Mouse (Mus musculus): ENCODE measurements around the gene Gm5741.
"Not testable (repeated sequence)": the region's sequence is repeated elsewhere in the genome, so short reads cannot be mapped to it uniquely, and the experiment has no call there.

Gene Gm5741

GRCm38 (mm10) chr8:85067982-85068381, at the start of gene Gm5741:
Gene Gm5741, minus strand, starts transcription at chr8:85067982.
- no peak for DNase-seq (ENCODE audit: low read depth, low spot score)

GRCm38 (mm10) chr8:85116984-85117383, 49.2 kb upstream of the Gm5741 start:
- DNase-seq (ENCODE audit: low read depth, low spot score): no peak

GRCm38 (mm10) chr8:85115501-85115900, 47.7 kb upstream of the Gm5741 start:
- no peak for DNase-seq (ENCODE audit: low read depth, low spot score)

- no peak for DNase-seq (ENCODE audit: low read depth, low spot score)
Observed at GRCm38 (mm10) chr8:85113241-85113640, 45.5 kb upstream of the Gm5741 start.

GRCm38 (mm10) chr8:85100076-85100665, 32.4 kb upstream of the Gm5741 start:
- no peak for DNase-seq (ENCODE audit: low read depth, low spot score)

- no peak for DNase-seq (ENCODE audit: low read depth, low spot score)
Observed at GRCm38 (mm10) chr8:85096850-85097249, 29.1 kb upstream of the Gm5741 start.

GRCm38 (mm10) chr8:85096196-85096595, 28.4 kb upstream of the Gm5741 start:
- no peak for DNase-seq (ENCODE audit: low read depth, low spot score)

GRCm38 (mm10) chr8:85095566-85095965, 27.8 kb upstream of the Gm5741 start:
- DNase-seq (ENCODE audit: low read depth, low spot score): no peak

GRCm38 (mm10) chr8:85095051-85095450, 27.3 kb upstream of the Gm5741 start:
- DNase-seq (ENCODE audit: low read depth, low spot score): no peak

- no peak for DNase-seq (ENCODE audit: low read depth, low spot score)
Observed at GRCm38 (mm10) chr8:85091526-85092090, 23.8 kb upstream of the Gm5741 start.

- DNase-seq (ENCODE audit: low read depth, low spot score): no peak
Observed at GRCm38 (mm10) chr8:85090856-85091255, 23.1 kb upstream of the Gm5741 start.

GRCm38 (mm10) chr8:85088771-85089170, 21.0 kb upstream of the Gm5741 start:
- DNase-seq (ENCODE audit: low read depth, low spot score): no peak

- no peak for DNase-seq (ENCODE audit: low read depth, low spot score)
Observed at GRCm38 (mm10) chr8:85086238-85086637, 18.5 kb upstream of the Gm5741 start.

GRCm38 (mm10) chr8:85084633-85085032, 16.9 kb upstream of the Gm5741 start:
- DNase-seq (ENCODE audit: low read depth, low spot score): no peak

- peak; percentile 51 for DNase-seq (ENCODE audit: low read depth, low spot score)
Observed at GRCm38 (mm10) chr8:85083108-85083813, 15.5 kb upstream of the Gm5741 start, which contains the start of gene Man2b1. Gene Man2b1, plus strand, starts transcription at chr8:85083270.

- DNase-seq (ENCODE audit: low read depth, low spot score): not testable (repeated sequence)
Observed at GRCm38 (mm10) chr8:85082169-85082568, 14.4 kb upstream of the Gm5741 start.

GRCm38 (mm10) chr8:85081216-85081555, 13.4 kb upstream of the Gm5741 start, which contains the start of gene Wdr83:
Gene Wdr83, minus strand, starts transcription at chr8:85081306.
- DNase-seq (ENCODE audit: low read depth, low spot score): peak; percentile 37

GRCm38 (mm10) chr8:85080532-85081215, 12.9 kb upstream of the Gm5741 start, which contains the start of gene Wdr83os:
Gene Wdr83os, plus strand, starts transcription at chr8:85080740.
- DNase-seq (ENCODE audit: low read depth, low spot score): peak; percentile 66

- no peak for DNase-seq (ENCODE audit: low read depth, low spot score)
Observed at GRCm38 (mm10) chr8:85080214-85080531, 12.4 kb upstream of the Gm5741 start.

- peak; percentile 71 for DNase-seq (ENCODE audit: low read depth, low spot score)
Observed at GRCm38 (mm10) chr8:85076993-85077392, 9.2 kb upstream of the Gm5741 start.

GRCm38 (mm10) chr8:85076001-85076400, 8.2 kb upstream of the Gm5741 start:
- DNase-seq (ENCODE audit: low read depth, low spot score): no peak

- no peak for DNase-seq (ENCODE audit: low read depth, low spot score)
Observed at GRCm38 (mm10) chr8:85074617-85075016, 6.8 kb upstream of the Gm5741 start.
